Mouse (Mus musculus) midbrain, embryonic 11.5 days (tissue): Measurements from ENCODE around the gene Scd3. TPM values are rescaled to one million over a fixed set of nuclear protein-coding genes. Genes with fewer than 3 reads are reported as not detected.

ENCODE experiments used
- ATAC-seq: fragments of 200-750 bp; cut with Nextera tagmentation; 2 replicates; pipeline ENCODE4 v1.8.0; 2017; ENCODE audit warnings: moderate TSS enrichment, moderate library complexity; ENCODE audit not compliant: low FRiP score
- DNase-seq: peaks from one replicate; pipeline ENCODE4 v3.0.0; 2015; ENCODE audit warnings: low spot score; ENCODE audit errors: missing footprints
- H3K27ac ChIP-seq: fragments of 300-500 bp; sonication (generic); 2 replicates; pipeline ENCODE4 v1.5.1; 2014; ENCODE audit warnings: low read depth, low read length
- H3K27me3 ChIP-seq: fragments of 300-500 bp; sonication (generic); 2 replicates; pipeline ENCODE4 v1.6.1; 2014; ENCODE audit warnings: mild to moderate bottlenecking, low read length, moderate library complexity, mixed read lengths; ENCODE audit not compliant: control insufficient read depth, insufficient read depth
- H3K36me3 ChIP-seq: fragments of 300-500 bp; sonication (generic); 2 replicates; pipeline ENCODE4 v1.6.1; 2014; ENCODE audit warnings: mild to moderate bottlenecking, low read length, moderate library complexity, mixed read lengths; ENCODE audit not compliant: control insufficient read depth, insufficient read depth
- H3K4me1 ChIP-seq: fragments of 300-500 bp; sonication (generic); 2 replicates; pipeline ENCODE4 v1.6.1; 2014; ENCODE audit warnings: low read length; ENCODE audit not compliant: control insufficient read depth, insufficient read depth
- H3K4me2 ChIP-seq: fragments of 300-500 bp; sonication (generic); 2 replicates; pipeline ENCODE4 v1.6.1; 2014; ENCODE audit warnings: mild to moderate bottlenecking, moderate library complexity
- H3K4me3 ChIP-seq: fragments of 300-500 bp; sonication (generic); 2 replicates; pipeline ENCODE4 v1.5.1; 2014; ENCODE audit warnings: low read depth, low read length
- H3K9ac ChIP-seq: fragments of 300-500 bp; sonication (generic); 2 replicates; pipeline ENCODE4 v1.6.1; 2014; ENCODE audit warnings: low read length
- H3K9me3 ChIP-seq: fragments of 300-500 bp; sonication (generic); 2 replicates; pipeline ENCODE4 v1.6.1; 2016; ENCODE audit warnings: low read length; ENCODE audit not compliant: control insufficient read depth
- WGBS: fragments of 180-500 bp; shearing (Covaris S2); extraction: QIAGEN DNeasy Blood & Tissue Kit; methylation state at CpG from one replicate; pipeline ENCODE4 v1.1.7; 2014; 5-methylcytosine and 5-hydroxymethylcytosine counted together
- polyA plus RNA-seq: library from polyadenylated mRNA; unstranded; fragments of >200 nt; fragmentation: Nextera tagmentation; extraction: Ambion mirVana; gene quantifications from 2 replicates; pipeline ENCODE4 v1.2.1, GENCODE M21; 2014

Gene Scd3
- polyA plus RNA-seq, 1 experiment from 2014 or later, result 0.22 TPM

GRCm38 (mm10) chr19:44189056-44189455, 14.0 kb upstream of the Scd3 start:
- ATAC-seq, result no peak
- Histone ChIP-seq H3K4me2 (no peak overlapping the region), H3K9ac (no peak overlapping the region), H3K9me3 (no peaks in the 10 kb centered on the region), H3K36me3 (no peaks in the 10 kb centered on the region), H3K27me3 (no peaks in the 10 kb centered on the region), H3K4me1 (no peaks in the 10 kb centered on the region), H3K27ac (no peak overlapping the region), H3K4me3 (no peak overlapping the region)
- no peak for DNase-seq
- 80% methylated on average over 4 of the region's 4 CpGs for WGBS

GRCm38 (mm10) chr19:44192342-44192741, 10.7 kb upstream of the Scd3 start, which contains the start of gene Pkd2l1:
Gene Pkd2l1 (minus strand): TSS chr19:44192442.
- DNase-seq, result no peak
- Histone ChIP-seq H3K9me3 (no peaks in the 10 kb centered on the region), H3K4me2 (no peak within 1 kb of the TSS), H3K4me3 (no peak within 1 kb of the TSS), H3K9ac (no peak within 1 kb of the TSS), H3K27me3 (no peaks in the 10 kb centered on the region), H3K36me3 (no peaks in the 10 kb centered on the region), H3K4me1 (no peaks in the 10 kb centered on the region), H3K27ac (no peak within 1 kb of the TSS)
- 39% methylated on average over 3 of the region's 3 CpGs for WGBS
- ATAC-seq, result no peak

GRCm38 (mm10) chr19:44193906-44194305, 9.2 kb upstream of the Scd3 start:
- no peak overlapping the region for H3K9ac ChIP-seq
- H3K27me3 ChIP-seq, result no peaks in the 10 kb centered on the region
- ATAC-seq, result no peak
- no peak for DNase-seq
- no peak overlapping the region for H3K4me2 ChIP-seq
- no peaks in the 10 kb centered on the region for H3K36me3 ChIP-seq
- no peak overlapping the region for H3K4me3 ChIP-seq
- H3K27ac ChIP-seq, result no peak overlapping the region
- H3K4me1 ChIP-seq, result no peaks in the 10 kb centered on the region
- WGBS, result 86% methylated on average over 7 of the region's 7 CpGs
- H3K9me3 ChIP-seq, result no peaks in the 10 kb centered on the region

GRCm38 (mm10) chr19:44195138-44195537, 7.9 kb upstream of the Scd3 start:
- H3K4me1 ChIP-seq, result no peaks in the 10 kb centered on the region
- H3K9ac ChIP-seq, result no peak overlapping the region
- H3K4me2 ChIP-seq, result no peak overlapping the region
- no peak overlapping the region for H3K27ac ChIP-seq
- DNase-seq, result peak; percentile 95
- H3K36me3 ChIP-seq, result no peaks in the 10 kb centered on the region
- 9% methylated on average over 7 of the region's 7 CpGs for WGBS
- no peak for ATAC-seq
- H3K9me3 ChIP-seq, result no peaks in the 10 kb centered on the region
- no peaks in the 10 kb centered on the region for H3K27me3 ChIP-seq
- no peak overlapping the region for H3K4me3 ChIP-seq

GRCm38 (mm10) chr19:44197053-44197852, 5.8 kb upstream of the Scd3 start:
- DNase-seq, result no peak
- no peak overlapping the region for H3K27ac ChIP-seq
- H3K4me2 ChIP-seq, result no peak overlapping the region
- H3K27me3 ChIP-seq, result no peaks in the 10 kb centered on the region
- no peak overlapping the region for H3K4me3 ChIP-seq
- H3K4me1 ChIP-seq, result no peaks in the 10 kb centered on the region
- H3K9me3 ChIP-seq, result no peaks in the 10 kb centered on the region
- H3K9ac ChIP-seq, result no peak overlapping the region
- 84% methylated on average over 10 of the region's 10 CpGs for WGBS
- ATAC-seq, result no peak
- no peaks in the 10 kb centered on the region for H3K36me3 ChIP-seq

- ATAC-seq (no peak), DNase-seq (no peak)
- 85% methylated on average over 6 of the region's 6 CpGs for WGBS
- H3K4me3 ChIP-seq, result no peak overlapping the region
- no peaks in the 10 kb centered on the region for H3K27me3 ChIP-seq
- H3K9me3 ChIP-seq, result no peaks in the 10 kb centered on the region
- no peak overlapping the region for H3K9ac ChIP-seq
- no peaks in the 10 kb centered on the region for H3K4me1 ChIP-seq
- no peak overlapping the region for H3K27ac ChIP-seq
- H3K36me3 ChIP-seq, result no peaks in the 10 kb centered on the region
- no peak overlapping the region for H3K4me2 ChIP-seq
Observed at GRCm38 (mm10) chr19:44198494-44198893, 4.6 kb upstream of the Scd3 start.

- Histone ChIP-seq H3K9ac (no peak overlapping the region), H3K27me3 (no peaks in the 10 kb centered on the region), H3K36me3 (no peaks in the 10 kb centered on the region), H3K4me1 (no peaks in the 10 kb centered on the region), H3K27ac (no peak overlapping the region), H3K4me2 (no peak overlapping the region), H3K9me3 (no peaks in the 10 kb centered on the region), H3K4me3 (no peak overlapping the region)
- no peak for ATAC-seq
- DNase-seq, result no peak
- WGBS, result 85% methylated on average over 2 of the region's 2 CpGs
Observed at GRCm38 (mm10) chr19:44198964-44199363, 4.1 kb upstream of the Scd3 start.

GRCm38 (mm10) chr19:44207079-44207478, 4.0 kb downstream of the Scd3 start:
- Histone ChIP-seq H3K27me3 (no peaks in the 10 kb centered on the region), H3K27ac (no peak overlapping the region), H3K9ac (no peak overlapping the region), H3K4me3 (no peak overlapping the region), H3K9me3 (no peaks in the 10 kb centered on the region), H3K4me2 (no peak overlapping the region), H3K4me1 (no peaks in the 10 kb centered on the region), H3K36me3 (no peaks in the 10 kb centered on the region)
- ATAC-seq, result no peak
- WGBS, result 63% methylated on average over 2 of the region's 2 CpGs
- DNase-seq, result no peak

GRCm38 (mm10) chr19:44215255-44215654, 12.2 kb downstream of the Scd3 start:
- Histone ChIP-seq H3K27ac (no peak overlapping the region), H3K36me3 (no peaks in the 10 kb centered on the region), H3K4me2 (no peak overlapping the region), H3K9me3 (no peaks in the 10 kb centered on the region), H3K4me1 (no peaks in the 10 kb centered on the region), H3K4me3 (no peak overlapping the region), H3K27me3 (no peaks in the 10 kb centered on the region), H3K9ac (no peak overlapping the region)
- DNase-seq (no peak), ATAC-seq (no peak)
- 71% methylated on average over 12 of the region's 12 CpGs for WGBS
